Mouse (Mus musculus) heart, adult 18-20 months (tissue): ENCODE data around the gene 5830411N06Rik. TPM values are rescaled to one million over a fixed set of nuclear protein-coding genes. Genes with fewer than 3 reads are reported as not detected.

ENCODE experiments used
- DNase-seq, 2 experiments: peaks; one replicate each; pipeline ENCODE4 v3.0.0; 2021 to 2022; ENCODE audit warnings: mixed read lengths in 1 of 2
- long read RNA-seq, 2 experiments: library from polyadenylated mRNA; stranded (forward); transcript quantifications; one replicate each; pipeline ENCODE4 v2.0.0; 2021
- total RNA-seq, 2 experiments: library from RNA; stranded (reverse); gene quantifications; 2 replicates each; pipeline ENCODE4 v1.2.3; 2021

Gene 5830411N06Rik
- total RNA-seq, result not detected
- long read RNA-seq, experiment 1, result 0 reads
- long read RNA-seq, experiment 2, result 0 reads

GRCm38 (mm10) chr7:140247216-140247615 is at the start of gene 5830411N06Rik:
5830411N06Rik (plus strand) TSS chr7:140247284.
- DNase-seq, result no peak

GRCm38 (mm10) chr7:140201090-140201489 is 46.0 kb upstream of the 5830411N06Rik start:
- DNase-seq, result no peak

- DNase-seq, result no peak
Measured at GRCm38 (mm10) chr7:140205864-140206263, 41.2 kb upstream of the 5830411N06Rik start, which contains the start of gene Olfr524. Olfr524 (minus strand) TSS chr7:140205964.

- DNase-seq, result no peak
Measured at GRCm38 (mm10) chr7:140206904-140207303, 40.2 kb upstream of the 5830411N06Rik start.

- DNase-seq, result no peak
Measured at GRCm38 (mm10) chr7:140208153-140208552, 38.9 kb upstream of the 5830411N06Rik start.

GRCm38 (mm10) chr7:140208677-140209076 is 38.4 kb upstream of the 5830411N06Rik start:
- no peak for DNase-seq

DNA sequence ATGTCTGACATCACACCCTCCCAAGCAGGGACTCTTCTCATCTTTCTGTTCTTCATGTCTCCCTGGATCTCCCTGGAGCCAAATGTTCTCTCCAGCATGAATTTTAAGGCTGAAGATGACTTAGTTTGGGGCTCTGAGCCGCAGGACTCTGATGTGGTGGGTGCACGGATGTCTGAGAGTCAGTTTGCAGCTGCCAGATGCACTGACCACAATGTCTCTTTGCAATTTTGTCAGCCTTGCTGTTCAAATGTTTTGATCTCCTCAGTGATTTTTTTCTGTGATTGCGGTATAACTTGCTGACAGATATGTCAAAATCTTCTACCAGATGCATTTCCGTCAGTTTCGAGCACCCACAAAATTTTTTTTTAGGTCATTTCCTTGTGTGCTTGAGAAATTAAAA is 33.2 kb upstream of the 5830411N06Rik start:
- DNase-seq, result no peak

- no peak for DNase-seq
Measured at GRCm38 (mm10) chr7:140217967-140218366, 29.1 kb upstream of the 5830411N06Rik start, which contains the start of gene Cd163l1. Cd163l1 (plus strand) TSS chr7:140218267.

DNA sequence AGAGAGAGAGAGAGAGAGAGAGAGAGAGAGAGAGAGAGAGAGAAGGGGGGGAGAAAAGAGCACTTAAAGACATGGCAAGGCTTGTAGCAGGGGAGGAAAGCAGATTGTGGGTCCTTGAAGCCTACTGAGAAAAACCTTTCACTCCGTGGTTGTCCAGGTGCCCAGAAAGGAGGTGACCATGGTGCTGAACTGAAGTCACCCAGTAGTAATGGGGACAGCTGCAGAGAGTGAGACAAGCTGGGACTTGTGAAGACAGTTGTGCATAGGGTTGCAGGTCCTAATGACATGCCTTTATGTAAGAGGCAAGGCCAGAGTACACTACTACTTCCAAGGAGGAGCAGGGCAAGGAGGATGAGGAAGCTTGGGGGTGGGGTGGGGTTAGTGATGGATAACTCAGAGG is 27.8 kb upstream of the 5830411N06Rik start:
- peak in 1 of 2 experiments; percentile 8 for DNase-seq

DNA sequence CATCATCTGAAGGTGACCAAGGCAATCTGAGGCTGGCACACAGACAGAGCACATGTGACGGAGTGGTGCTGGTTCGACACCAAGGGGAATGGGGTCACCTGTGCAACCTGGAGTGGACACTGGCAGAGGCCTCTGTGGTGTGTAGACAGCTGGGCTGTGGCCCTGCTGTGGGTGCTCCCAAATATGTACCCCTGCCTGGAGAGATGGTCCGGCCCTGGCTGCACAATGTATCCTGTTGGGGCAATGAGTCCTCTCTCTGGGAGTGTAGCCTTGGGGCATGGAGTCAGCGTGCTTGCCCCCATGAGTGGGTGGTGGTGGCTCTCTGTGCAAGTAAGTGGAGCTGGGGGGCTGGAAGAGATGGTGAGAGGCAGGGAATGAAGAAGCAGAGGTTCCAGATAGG is 26.7 kb upstream of the 5830411N06Rik start:
- no peak for DNase-seq

DNA sequence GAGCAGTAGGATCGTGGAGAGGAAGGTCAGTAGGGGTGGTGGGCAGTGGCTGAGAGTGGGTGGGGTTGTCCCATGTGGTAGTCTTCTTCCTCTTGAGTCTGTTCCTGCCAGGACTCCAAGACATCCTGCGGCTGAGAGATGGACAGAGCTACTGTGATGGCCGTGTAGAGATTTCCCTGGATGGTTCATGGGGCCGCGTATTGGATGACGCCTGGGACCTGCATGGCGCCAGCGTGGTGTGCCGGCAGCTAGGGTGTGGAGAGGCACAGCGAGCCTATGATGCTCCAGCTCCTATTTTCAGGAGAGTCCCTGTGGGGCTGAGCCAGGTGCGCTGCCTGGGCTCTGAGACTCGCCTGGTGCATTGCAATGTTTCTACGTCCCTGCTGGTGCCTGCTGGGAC is 22.9 kb upstream of the 5830411N06Rik start:
- DNase-seq, result no peak

DNA sequence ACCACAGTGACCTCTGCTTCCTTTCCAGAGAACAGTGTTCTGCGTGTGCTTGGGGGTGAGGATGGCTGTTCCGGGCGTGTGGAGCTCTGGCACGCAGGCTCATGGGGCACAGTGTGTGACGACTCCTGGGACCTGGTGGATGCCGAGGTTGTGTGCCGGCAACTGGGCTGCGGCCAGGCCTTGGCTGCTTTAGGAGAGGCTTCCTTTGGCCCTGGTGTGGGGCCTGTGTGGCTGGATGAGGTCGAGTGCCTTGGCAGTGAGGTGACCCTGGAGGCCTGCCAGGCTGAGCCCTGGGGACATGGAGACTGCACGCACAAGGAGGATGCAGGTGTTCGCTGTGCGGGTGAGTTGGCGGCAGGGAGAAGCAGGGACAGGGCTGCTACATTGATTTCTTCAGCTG is 18.6 kb upstream of the 5830411N06Rik start:
- no peak for DNase-seq

DNA sequence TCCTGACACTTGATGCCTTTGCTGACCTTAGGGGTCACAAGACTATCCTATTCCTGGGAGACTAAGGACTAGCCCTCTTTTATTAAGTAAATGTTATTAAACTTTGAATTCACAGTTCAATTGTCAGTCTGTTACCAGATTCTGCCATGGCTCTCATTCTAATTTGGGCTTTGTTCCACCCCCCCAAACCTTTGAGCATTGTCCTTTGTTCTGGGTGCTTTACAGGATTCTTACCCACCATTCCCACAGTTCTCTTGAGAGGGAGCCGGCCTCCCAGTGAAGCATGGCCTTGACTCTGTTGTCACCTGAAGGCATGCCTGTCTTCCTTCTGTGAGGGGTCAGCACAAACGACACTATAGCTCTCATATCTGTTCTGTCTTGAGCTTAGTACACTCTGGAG is 16.1 kb upstream of the 5830411N06Rik start:
- no peak for DNase-seq

DNA sequence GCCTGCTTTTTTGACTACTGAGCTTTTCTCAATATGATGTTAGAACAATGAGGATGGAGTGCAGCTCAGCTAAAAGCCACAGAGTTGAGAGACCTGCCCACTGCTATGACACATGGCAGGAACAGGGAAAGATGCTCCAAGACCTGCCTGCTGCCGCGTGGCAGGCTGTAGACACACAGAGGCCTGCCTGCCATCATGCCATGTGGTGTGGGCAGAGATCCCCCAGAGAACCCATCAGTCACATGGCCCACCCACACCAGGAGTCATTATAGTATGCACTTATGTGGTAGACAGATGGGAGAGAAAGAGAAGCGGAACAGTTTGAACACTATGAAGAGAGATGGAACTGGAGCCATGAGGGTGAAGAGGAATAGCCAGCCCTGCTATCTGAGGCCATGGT is 13.4 kb upstream of the 5830411N06Rik start:
- DNase-seq, result no peak

GRCm38 (mm10) chr7:140253780-140254299 is 6.8 kb downstream of the 5830411N06Rik start:
- no peak for DNase-seq

DNA sequence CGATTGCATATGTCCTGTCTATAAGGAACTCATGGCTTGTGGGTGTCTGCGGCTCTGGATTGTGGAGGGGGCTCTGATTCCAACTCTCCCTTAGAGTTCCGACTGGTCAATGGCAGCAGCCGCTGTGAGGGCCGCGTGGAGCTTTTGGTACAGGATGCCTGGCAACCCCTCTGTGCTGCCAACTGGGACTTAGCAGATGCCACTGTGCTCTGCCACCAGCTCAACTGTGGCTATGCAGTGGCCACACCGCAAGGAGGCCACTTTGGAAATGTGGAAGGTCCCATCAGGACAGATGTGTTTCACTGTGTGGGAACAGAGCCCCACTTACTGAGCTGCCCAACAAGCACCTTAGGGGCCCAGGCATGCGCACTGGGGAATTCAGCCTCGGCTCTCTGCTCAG is 48.7 kb downstream of the 5830411N06Rik start:
- no peak for DNase-seq

- DNase-seq, result no peak
Measured at GRCm38 (mm10) chr7:140296876-140297275, 49.8 kb downstream of the 5830411N06Rik start.

- DNase-seq, result no peak
Measured at GRCm38 (mm10) chr7:140299416-140299815, 52.3 kb downstream of the 5830411N06Rik start.

DNA sequence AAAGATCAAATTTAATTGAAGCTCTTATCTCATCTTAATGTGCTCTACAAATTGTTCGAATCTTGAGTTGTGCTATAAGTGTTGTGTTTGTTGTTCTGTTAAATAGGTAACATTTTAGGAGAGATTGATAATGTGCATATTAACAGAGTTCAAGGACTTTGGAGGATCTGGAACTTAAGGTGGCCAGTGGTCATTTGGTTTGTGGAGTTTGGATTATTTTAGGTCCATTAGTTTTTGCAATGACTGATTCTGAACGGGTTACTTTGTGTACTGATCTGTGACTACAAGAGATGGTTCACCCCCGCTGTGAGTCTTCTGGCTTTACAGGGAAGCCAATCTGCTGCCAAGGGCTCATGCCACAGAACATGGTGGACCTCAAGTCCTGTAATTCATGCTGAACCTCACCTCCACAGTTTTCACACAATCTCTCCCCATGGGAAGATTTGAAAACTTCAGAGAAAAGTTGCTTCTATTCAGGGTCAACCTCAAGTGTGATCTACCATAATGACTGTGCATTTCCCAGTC is 72.8 kb downstream of the 5830411N06Rik start:
- DNase-seq, result no peak

- DNase-seq, result no peak
Measured at GRCm38 (mm10) chr7:140320558-140320957, 73.5 kb downstream of the 5830411N06Rik start, which contains the start of gene Olfr525. Olfr525 (plus strand) TSS chr7:140320858.

DNA sequence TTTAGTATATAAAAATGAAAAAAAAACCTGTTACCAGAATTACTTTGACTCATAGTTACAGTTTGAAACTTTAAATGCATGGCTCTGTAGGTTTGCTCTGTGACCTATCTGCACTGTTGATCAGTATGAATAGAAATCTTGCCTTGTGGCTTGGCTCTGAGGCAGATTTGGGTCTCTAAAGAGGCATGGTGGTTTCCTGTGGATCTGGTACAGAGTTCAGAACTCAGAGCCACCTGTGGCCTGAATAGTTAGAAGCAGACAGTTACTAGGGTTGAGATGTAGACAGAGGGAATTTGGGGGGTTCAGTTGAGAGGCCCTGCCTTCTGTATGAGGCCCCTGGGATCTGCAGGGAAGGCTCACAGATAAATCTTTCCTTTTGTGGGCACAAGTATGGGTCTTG is 74.1 kb downstream of the 5830411N06Rik start:
- DNase-seq, result no peak

DNA sequence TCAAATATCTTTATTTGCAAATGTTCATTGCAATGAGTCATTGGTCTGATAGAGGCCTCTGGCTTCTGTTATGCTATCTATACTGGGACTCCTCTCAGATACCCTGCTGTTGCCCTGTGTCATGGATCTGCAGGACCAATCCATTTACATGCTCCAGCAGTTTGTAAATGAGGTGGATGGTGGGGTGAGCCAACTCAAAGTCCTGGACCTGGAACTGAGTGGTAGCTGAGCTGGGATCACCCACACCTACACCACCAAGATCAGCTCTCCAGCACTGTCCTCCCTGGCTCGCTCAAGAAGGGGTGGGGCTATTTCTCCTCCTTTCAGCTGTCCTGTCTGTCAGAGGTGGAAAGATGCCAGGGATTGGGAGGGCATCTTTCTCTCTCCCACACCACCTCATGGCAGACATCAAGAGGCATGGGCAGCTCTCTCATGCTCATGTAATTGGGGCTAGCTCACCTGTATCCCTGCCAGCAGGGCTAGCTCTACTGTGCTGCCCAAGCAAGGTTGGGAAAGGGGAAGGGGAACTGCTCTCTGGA is 82.8 kb downstream of the 5830411N06Rik start:
- no peak for DNase-seq

- DNase-seq, result no peak
Measured at GRCm38 (mm10) chr7:140333717-140334116, 86.6 kb downstream of the 5830411N06Rik start, which contains the start of gene Olfr527. Olfr527 (plus strand) TSS chr7:140334017.
